Mouse (Mus musculus) midbrain, embryonic 16.5 days (tissue): Measurements from ENCODE around the gene Usp17lc. TPM values are rescaled to one million over a fixed set of nuclear protein-coding genes. Genes with fewer than 3 reads are reported as not detected.

Experiments used
- microRNA-seq: library from miRNA; unstranded; fragments of <30 nt; microRNA quantifications from one replicate; pipeline ENCODE4, GENCODE M21; 2017
- polyA plus RNA-seq: library from polyadenylated mRNA; unstranded; fragments of >200 nt; fragmentation: Nextera tagmentation; extraction: Ambion mirVana; gene quantifications from 2 replicates; pipeline ENCODE4 v1.2.1, GENCODE M21; 2015

The Usp17lc gene
- polyA plus RNA-seq, 1 experiment from 2014 or later, result not detected

Small RNA genes within 50 kb of the gene (microRNA-seq; reads per million reads assigned to microRNA genes)
- gene Gm25774, result not detected

Other genes with a start within 250 kb of the Usp17lc start
- gene Olfr591, start 236.7 kb upstream of the Usp17lc start, polyA plus RNA-seq, result not detected in 2 replicates
- gene Olfr592, start 230.3 kb upstream of the Usp17lc start, polyA plus RNA-seq, result not detected in 2 replicates
- not detected in 2 replicates for gene Olfr593, start 203.2 kb upstream of the Usp17lc start, polyA plus RNA-seq
- gene Olfr594, start 198.1 kb upstream of the Usp17lc start, polyA plus RNA-seq, result not detected in 2 replicates
- gene Usp17ld, start 162.6 kb upstream of the Usp17lc start, polyA plus RNA-seq, result not detected in 2 replicates
- gene Olfr596, start 109.4 kb upstream of the Usp17lc start, polyA plus RNA-seq, result 0.06 TPM in 1 of 2 replicates, not detected in the other
- not detected in 2 replicates for gene Olfr597, start 98.8 kb upstream of the Usp17lc start, polyA plus RNA-seq
- gene Olfr598, start 91.5 kb upstream of the Usp17lc start, polyA plus RNA-seq, result not detected in 2 replicates
- gene Olfr599, start 79.2 kb upstream of the Usp17lc start, polyA plus RNA-seq, result not detected in 2 replicates
- gene Olfr600, start 65.4 kb upstream of the Usp17lc start, polyA plus RNA-seq, result not detected in 2 replicates
- not detected in 2 replicates for gene Olfr601, start 52.4 kb upstream of the Usp17lc start, polyA plus RNA-seq
- gene Olfr603, start 28.9 kb upstream of the Usp17lc start, polyA plus RNA-seq, result not detected in 2 replicates
- not detected in 2 replicates for gene Olfr605, start 30.4 kb downstream of the Usp17lc start, polyA plus RNA-seq
- not detected in 2 replicates for gene Olfr606, start 34.0 kb downstream of the Usp17lc start, polyA plus RNA-seq
- not detected in 2 replicates for gene Olfr607, start 49.1 kb downstream of the Usp17lc start, polyA plus RNA-seq
- gene Olfr608, start 54.8 kb downstream of the Usp17lc start, polyA plus RNA-seq, result not detected in 2 replicates
- not detected in 2 replicates for gene Olfr609, start 83.0 kb downstream of the Usp17lc start, polyA plus RNA-seq
- gene Olfr610, start 97.0 kb downstream of the Usp17lc start, polyA plus RNA-seq, result not detected in 2 replicates
- not detected in 2 replicates for gene Olfr611, start 105.8 kb downstream of the Usp17lc start, polyA plus RNA-seq
- not detected in 2 replicates for gene Olfr612, start 127.6 kb downstream of the Usp17lc start, polyA plus RNA-seq
- gene Olfr613, start 133.0 kb downstream of the Usp17lc start, polyA plus RNA-seq, result not detected in 2 replicates
- gene Olfr615, start 141.0 kb downstream of the Usp17lc start, polyA plus RNA-seq, result not detected in 2 replicates
- gene Olfr616, start 154.1 kb downstream of the Usp17lc start, polyA plus RNA-seq, result not detected in 2 replicates
- not detected in 2 replicates for gene Olfr617, start 158.0 kb downstream of the Usp17lc start, polyA plus RNA-seq
- 0.15 TPM in 1 of 2 replicates, not detected in the other for gene Olfr618, start 175.0 kb downstream of the Usp17lc start, polyA plus RNA-seq
- gene Olfr619, start 185.5 kb downstream of the Usp17lc start, polyA plus RNA-seq, result not detected in 2 replicates
- gene Olfr620, start 197.5 kb downstream of the Usp17lc start, polyA plus RNA-seq, result not detected in 2 replicates
- not detected in 2 replicates for gene Olfr622, start 227.6 kb downstream of the Usp17lc start, polyA plus RNA-seq
- not detected in 2 replicates for gene Olfr623, start 248.6 kb downstream of the Usp17lc start, polyA plus RNA-seq